Mouse (Mus musculus) telencephalon, adult 2 months (tissue): ENCODE measurements around the gene Degs1.
"Not testable (repeated sequence)": the region's sequence is repeated elsewhere in the genome, so short reads cannot be mapped to it uniquely, and the experiment has no call there.

Experiments
- DNase-seq: peaks from one replicate; pipeline ENCODE4 v3.0.0-alpha.2; 2011; ENCODE audit warnings: low read depth, low spot score

Degs1 gene

DNA sequence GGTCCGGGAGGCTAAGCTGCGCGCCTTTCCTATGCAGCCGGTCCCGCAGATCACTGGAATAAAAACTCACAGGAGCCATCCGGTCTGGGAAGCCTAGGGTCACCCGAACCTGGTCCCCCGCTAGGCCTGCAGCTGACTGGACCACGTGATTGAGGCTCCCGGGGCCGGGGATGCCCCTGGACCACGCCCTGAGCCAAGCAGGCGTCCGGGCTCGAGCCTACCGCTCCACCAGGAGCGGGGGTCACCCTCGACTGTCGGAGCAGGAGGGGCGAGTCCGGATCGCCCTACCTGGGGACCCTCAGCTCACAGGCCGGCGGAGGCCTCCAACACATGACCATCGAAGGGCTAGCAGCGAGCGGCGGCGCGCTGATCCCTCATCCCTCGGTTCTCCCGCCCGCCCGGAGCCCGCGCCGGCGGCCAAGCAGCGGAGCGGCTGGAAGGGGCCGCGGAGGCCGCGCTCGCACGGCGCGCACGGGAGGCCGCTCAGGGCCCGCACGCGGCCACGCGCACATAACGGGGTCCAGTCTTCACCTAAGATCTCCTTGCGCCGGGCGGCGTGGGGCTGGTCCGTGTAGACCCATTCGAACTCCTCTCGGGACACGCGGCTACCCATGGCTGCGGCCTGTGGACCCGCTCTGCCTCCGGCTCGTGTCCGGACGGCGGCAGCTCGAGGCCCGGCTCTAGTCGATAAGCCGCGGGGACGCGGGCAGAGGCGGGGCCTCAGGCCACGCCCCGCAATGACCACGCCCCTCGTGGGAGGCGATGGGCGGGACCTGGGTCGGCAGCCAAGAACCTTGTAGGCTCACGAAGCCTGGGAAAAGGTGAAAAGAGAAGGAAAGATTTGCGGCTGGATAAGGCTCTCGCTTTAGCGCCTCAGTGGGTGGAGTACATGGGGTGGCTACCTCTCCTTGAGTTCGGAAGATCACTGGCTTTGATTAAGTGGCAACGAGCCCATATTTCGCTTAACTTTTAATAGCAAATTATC lies at the start of gene Degs1:
TSS of gene Degs1 (minus strand) at position 714 of the 985 bp plus-strand sequence.
- DNase-seq, result peak; percentile 72

DNA sequence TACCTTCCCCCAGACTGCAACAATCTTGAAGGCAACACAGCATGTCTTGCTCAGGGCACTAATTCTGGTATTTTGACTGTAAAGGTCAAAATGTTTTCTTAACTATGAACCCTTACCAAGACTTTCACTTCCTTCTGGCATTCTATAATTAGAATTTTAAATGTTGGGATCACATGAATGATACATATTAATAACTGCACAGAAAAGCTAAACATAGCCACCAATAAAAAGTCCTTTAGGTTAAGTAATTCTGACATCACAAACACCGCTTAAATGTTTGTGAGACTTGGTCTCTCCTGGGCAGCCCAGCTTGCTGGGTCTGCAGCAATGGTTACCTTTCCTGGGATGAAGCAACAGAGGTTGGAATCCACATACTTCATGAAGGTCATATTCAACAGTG lies 43.3 kb upstream of the Degs1 start:
- DNase-seq, result no peak

DNA sequence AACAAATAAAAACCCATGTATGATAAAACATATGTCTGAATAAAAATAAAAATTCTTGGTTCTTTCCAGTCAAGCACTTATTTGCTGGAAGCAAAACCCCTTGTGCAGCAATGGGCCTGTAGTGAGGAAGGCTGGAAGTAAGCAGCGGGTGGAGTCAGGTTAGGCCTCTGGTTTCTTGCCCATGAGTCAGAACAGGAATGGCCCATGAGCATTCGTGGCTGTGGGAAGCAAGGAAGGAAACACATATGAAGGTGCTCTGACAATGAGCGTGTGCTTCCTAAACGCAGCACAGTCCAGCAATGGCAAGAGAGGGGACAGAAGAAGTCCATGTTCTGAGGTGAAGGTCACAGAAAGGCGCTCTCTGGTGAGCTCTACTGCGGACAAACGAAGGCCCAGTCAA lies 41.9 kb upstream of the Degs1 start:
- no peak for DNase-seq

DNA sequence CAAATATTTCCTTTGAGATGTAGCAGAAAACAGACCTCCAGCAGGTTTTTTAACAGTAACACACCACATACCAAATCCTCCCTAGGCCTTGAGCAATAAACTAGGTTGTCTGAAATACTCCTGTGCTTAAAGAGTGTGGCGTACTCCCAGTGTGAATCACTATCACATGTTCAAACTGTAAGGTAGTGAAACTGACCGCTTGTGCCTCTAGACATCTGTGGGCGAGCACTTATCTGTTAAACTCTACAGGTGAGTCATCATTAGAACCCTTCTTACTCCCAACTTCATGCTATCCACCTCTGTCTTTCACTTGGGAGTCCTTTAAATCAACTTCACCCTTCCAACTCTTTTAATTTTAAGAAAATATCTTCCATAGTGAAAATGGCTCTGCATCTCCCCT lies 40.5 kb upstream of the Degs1 start:
- DNase-seq, result no peak

DNA sequence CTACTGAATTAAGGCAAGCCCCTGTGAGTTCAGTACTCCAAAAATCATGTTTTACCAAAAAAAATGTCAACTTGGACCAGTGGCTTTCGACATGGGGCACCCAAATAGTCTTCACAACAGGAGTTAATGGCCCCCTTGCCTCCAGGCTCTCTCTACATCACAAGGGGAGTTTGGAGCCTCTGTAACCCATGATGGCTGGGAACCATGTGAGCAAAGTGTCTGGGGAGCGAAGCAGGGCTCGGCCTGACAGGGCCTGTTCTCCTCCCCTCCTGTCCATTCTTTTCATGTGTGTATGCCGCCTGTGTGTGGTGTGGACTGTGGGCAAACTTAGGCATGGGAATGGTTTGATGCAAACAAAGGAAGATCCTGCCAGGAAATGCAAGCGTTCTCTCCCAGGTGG lies 31.6 kb upstream of the Degs1 start:
- no peak for DNase-seq

DNA sequence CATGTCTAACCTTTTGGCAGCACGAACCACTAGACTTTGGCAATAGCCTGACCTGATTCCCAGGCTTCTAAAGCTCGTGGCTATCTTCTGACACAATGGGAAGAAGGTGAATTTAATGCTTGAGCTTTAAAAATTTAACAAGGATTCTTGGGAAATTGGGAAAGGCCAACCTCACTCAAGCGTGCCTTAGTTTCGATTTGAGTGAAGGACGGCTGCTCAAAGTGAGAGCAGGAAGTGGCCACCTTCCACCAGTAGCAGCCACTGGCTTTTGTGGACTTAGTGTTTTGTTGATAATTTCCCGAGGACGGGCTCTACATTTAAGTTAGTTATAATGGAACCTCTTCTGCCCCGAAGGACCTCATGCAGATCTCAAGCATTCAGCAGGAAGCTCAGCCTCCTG lies 30.6 kb upstream of the Degs1 start:
- no peak for DNase-seq

DNA sequence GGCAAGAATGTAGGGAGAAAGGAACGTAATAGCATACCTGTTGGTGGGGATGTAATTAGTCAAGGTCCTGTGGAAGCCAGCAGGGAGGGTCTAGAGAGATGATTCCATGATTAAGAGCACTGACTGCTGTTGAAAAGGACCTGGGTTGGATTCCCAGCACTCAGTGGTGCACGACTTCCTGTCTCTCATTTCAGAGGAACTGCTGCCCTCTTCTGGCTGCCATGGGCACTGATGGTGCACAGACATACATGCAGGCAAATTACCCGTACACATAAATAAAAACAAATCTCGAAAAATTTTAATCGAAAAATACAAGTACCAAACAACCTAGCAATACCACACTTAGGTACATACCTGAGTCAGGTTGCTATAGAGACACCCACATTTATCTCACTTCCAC lies 28.8 kb upstream of the Degs1 start:
- no peak for DNase-seq

DNA sequence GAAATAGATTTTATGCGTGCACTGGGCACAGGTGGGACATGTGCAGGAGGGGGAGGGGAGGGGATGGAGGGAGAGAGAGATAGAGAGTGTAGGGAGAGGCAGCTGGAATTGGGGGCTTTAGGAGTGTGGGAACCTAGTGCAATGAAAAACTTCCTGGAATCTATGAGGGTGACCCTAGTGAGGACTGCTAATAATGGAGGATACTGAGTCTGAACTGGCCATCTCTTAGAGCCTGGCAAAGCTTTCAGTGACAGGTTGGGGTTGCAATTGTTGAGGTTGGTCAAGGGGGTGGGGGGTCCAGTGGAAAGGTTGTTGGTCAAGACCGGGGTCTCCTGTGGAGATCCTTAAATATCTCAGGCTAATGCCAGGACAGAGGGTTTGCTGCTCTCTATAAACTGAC lies 27.7 kb upstream of the Degs1 start:
- no peak for DNase-seq

DNA sequence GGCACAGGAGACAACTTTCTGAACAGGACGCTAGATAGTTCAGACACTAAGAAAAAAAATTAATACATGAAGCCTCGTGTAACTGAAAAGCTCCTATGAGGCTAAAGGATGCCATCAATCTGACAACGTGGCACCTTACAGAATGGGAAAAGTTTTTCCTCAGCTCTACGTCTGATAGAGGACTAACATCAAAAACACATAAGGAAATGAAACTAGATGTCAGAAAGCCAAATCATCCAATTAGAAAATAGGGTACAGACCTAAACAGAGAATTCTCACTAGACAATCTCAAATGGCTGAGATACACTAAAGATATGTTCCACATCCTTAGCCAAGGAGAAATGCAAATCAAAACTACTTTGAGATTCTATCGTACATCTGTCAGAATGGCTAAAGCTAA lies 26.8 kb upstream of the Degs1 start:
- no peak for DNase-seq

DNA sequence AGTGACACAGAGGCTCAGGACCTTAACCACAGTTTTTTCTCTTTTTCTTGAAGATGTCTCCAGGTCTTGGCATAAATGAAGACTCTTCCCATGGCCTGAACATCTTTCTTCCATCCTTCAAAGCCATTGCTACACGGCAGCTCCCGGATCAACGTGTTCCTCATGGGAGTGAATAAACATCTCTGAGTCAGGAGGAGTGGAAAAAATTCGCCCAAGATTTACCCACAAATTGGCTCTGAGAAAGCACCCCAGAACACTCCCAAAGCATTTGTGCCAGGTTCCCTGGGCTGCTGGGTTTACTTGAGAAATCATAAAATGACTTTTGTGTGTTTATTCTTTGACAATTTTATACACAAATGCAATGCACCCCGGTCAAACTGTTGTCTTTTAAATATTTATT lies 20.3 kb upstream of the Degs1 start:
- DNase-seq, result no peak

DNA sequence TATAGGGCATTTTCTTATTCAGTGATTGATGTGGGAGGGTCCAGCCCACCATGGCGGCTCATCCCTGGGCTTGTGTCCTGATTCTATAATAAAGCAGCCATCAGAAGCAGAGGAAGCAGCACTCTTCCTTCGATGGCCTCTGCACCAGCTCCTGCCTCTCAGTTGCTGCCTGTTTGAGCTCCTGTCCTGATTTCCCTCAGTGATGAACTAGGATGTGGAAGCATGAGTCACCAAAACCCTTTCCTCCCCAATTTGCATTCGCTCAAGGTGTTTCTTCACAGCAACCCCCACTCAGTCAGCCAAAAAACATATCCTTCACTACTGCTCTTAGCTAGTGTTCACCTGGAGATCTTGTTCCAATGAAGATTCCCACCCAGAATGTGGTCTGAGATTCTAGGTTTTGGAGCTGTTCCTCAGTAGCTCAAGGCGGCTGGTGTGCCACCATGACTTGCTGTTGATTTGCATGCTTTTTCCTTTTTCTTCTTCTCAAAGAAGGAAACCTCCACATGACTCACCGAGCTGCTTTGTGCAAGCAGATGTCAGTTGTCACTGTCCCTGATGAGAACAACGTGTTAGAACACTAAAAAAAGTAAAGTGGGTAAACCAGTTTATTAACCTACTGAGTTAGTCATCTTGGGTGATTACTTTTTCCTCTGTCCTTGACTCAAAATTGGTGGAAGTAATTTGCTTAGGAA lies 19.7 kb upstream of the Degs1 start:
- DNase-seq, result peak; percentile 33

DNA sequence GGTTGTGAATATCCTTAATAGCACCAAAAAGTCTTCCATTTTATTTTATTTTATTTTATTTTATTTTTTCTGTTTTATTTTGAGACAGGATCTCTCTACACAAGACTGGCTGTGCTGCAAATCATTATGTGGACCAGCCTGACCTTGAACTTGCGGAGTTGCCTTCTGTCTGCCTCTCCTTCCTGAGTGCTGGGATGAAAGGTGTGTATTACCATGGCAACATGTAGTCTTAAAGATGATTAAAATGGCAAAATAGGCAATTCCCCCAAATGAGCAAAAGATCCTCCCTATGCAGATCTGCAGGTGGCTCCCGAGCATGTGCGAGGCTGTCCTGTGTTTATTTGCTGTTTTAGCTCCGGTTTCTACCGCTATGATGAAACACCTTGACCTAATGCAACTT lies 15.2 kb upstream of the Degs1 start:
- no peak for DNase-seq

DNA sequence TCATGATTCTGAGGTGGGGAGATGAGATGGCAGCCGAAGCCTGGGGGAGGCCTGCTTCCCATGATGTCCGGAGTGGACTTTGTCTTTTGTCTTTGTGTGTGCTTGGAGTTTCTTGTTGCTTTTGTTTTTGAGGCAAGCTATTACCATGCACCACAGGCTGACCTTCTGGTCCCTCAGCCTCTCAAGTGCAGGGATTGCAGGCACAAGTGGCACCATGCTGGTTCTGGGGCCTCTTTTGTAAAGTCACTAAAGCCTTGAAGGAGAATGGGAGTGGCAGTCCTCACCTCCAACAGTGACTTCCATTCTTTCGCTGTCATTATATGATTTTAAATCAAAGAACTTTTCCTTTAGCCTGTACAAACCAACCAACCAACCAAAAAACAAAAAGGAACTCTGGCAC lies 14.6 kb upstream of the Degs1 start:
- DNase-seq, result no peak

DNA sequence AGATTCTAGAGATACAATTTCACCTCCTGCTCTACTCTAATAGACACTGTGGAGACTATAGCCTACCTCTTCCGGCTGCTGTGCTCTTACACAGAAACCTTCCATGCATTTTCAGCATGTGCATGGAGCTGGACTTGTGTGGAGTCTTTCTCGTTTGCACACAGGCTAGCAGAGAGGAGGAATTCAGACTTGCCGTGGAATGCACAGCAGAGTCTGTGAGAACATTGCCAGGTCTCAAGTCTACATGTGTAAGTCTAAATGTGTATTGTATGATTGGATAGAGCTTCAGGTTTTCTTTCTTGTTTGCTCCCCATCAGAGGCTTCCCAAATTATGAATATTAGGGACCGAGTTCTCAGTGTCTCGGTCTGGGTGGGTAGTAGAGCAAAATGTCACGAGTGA lies 14.2 kb upstream of the Degs1 start:
- no peak for DNase-seq

DNA sequence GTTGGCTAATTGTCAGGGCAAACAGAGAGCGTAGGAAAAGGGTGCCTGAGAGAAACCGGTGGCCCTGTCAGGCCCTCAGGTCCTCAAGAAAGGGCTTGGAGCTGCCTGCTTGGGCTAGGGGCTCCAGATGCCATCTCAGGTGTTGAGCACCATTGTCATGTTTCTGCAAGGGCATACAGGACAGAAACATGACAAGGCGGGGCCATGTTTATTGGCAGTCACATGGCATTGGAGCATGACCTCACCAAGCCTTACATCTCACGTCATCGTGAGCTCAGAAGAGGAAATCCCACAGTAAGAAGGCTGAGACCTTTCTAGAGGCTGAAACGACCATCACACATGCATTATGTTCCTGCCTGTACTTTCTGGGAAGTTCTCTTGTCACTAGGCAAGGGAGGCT lies 13.5 kb upstream of the Degs1 start:
- no peak for DNase-seq

DNA sequence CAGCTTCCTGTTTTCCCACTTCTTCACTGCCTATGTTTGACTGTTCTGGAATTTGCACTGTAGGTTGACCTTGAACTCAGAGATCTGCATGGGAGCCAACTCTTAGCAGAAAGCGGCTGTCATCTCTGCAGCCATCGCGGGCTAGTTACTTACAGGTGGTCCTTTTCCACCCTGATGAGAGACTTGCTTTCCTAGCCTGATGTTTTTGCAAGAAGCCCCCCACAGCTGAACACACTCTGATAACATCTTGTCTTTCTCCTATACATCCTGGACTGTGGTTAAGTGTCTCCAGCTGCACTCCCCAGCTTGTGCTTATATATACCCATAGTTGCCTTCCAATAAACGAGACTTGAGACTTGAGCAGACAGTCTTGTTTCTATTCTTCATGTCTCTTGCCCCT lies 9.7 kb upstream of the Degs1 start:
- DNase-seq, result no peak

DNA sequence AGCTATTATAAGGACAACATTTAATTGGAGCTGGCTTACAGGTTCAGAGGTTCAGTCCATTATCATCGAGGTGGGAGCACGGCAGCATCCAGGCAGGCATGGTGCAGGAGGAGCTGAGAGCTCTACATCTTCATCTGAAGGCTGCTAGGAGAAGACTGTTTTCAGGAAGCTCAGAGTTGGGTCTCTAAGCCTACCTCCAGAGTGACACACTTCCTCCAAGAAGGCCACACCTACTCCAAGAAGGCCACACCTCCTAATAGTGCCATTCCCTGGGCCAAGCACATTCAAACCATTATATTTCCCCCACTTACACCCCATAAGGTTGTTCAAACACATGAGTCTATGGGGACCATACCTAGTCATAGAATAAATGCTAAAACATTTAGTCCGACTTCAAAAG lies 8.1 kb upstream of the Degs1 start:
- not testable (repeated sequence) for DNase-seq

DNA sequence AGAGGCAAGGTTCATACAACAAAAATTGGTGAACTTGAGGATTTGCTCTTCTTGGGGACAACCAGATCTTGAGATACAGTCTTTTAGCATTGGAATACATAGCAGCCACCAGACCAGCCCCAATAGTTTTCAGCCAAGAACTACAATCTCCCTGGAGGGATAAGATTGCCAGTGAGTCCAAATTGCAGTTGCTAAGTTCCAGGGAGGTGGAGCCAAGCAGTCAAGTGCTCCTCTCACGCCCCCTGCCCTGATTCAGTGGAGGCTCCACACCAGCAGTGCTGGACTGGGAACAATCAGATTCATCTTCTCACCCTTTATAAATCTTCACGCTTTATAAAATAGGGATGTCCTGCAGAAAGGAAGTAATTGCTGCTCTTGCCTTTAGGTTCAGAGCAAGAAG lies 7.2 kb upstream of the Degs1 start:
- no peak for DNase-seq

DNA sequence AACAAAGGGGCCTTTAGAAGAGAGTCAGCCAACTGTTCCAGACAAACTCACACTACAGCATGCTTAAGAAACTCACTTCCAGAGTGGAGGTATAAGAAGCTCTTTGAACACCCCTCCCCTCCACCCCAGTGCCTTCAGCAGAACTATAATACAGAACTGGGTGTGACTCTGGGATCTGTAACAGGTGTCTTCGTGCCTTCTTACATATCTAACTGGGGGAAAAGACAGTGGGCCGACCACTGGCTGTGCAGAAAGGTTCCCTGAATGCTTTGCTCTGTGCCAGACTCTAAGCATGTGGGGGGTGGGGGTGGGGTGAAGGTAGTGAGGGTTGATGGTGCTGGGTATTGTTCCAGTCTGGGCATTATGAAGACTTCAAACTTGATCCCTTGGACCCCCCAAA lies 6.0 kb upstream of the Degs1 start:
- no peak for DNase-seq

DNA sequence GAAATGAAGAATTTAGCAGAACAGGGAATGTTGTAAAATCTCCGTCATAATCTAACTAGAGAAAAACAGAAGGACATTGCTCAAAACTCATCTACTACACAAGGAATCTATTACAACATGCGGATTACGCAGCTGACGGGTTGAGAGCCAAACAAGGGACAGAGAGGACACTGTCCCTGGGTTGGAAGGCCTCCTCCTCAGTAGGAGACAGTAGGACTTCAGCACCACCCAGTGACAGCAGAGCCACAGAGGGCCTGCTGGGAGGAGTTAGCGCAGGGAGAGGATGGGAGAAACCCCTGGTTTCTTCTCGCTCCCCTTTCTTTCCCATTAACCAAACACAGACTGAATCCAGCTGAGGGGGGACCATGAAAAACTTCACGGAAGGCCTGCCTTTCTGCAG lies 5.2 kb upstream of the Degs1 start:
- DNase-seq, result peak; percentile 64

DNA sequence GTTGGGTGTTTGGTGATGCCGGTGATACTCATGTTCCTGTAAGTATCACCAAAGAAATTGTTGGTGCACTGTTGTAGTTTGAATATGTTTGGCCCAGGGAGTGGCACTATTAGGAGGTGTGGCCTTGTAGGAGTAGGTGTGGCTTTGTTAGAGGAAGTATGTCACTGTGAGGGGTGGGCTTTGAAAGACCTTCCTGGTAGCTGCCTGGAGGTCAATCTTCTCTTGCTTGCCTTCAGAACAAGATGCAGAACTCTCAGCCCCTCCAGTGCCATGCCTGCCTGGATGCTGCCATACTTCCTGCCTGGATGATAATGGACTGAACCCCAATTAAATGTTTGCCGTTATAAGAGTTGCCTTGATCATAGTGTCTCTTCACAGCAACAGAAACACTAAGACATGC lies 2.2 kb upstream of the Degs1 start:
- DNase-seq, result no peak

DNA sequence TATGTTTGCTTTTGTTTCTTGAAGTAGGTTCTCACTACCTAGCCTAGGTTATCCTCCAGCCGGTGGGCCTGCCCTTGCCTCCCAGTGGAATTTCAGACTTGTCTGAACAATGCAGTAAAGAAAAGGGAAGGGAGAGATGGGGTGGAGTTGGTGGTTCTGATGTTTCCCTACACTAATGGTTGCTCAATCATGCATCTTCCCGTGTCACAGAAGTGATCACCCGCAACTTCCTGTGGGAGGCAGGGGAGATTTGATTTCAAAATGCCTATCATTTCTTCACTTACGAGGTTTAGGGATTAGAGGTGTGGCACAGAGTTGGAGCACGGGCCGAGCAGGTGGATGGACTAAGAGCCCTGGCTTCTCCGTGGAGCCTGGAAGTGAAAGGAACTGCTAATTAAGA lies 627 bp upstream of the Degs1 start:
- DNase-seq, result no peak

DNA sequence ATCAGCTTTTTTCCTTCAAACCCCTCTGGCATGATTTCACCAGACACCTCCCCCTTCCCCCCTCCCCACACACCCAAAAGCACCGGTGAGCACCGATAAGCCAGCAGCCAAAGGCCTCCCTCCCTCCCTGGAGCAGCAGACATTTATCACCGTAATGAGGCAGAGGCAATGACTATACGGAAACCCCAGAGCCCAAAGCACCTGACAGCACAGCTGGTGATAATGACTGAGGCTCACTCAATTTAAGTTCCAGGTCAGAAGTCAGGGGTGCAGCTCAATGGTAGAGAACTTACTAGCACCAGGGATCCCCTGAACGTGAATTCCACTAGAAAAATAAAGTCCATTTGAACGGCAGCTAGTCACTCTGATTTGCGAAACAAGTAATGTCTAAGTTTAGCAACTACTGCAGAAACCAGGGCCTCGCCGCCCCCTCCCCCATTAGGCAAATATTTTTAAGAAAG lies 1.3 kb downstream of the Degs1 start:
- no peak for DNase-seq
